Mouse (Mus musculus) E14TG2a.4 (cell line): Measurements from ENCODE around the gene Ccdc149.

Experiments used
- CTCF ChIP-seq: conservative IDR thresholded peaks from 2 replicates; pipeline ENCODE4 v1.5.1; 2014; ENCODE audit warnings: low read length
- POU5F1 ChIP-seq: IDR thresholded peaks from 2 replicates; pipeline ENCODE4 v1.6.1; 2014; ENCODE audit warnings: low read length, borderline replicate concordance

GRCm38 (mm10) chr5:52449187-52449586 is 22.1 kb downstream of the Ccdc149 start:
- TF ChIP-seq CTCF = no peak
- no peak for TF ChIP-seq POU5F1
